Mouse (Mus musculus) intestine, postnatal 0 days (tissue): ENCODE measurements around the gene Ell. TPM values are rescaled to one million over a fixed set of nuclear protein-coding genes. Genes with fewer than 3 reads are reported as not detected.
A peak's percentile ranks its signal among the peaks of the same experiment; 100 is the strongest.

Source experiments
- ATAC-seq: fragments of 200-750 bp; cut with Nextera tagmentation; 2 replicates; pipeline ENCODE4 v1.8.0; 2017; ENCODE audit warnings: mild to moderate bottlenecking, moderate TSS enrichment, moderate library complexity
- H3K27ac ChIP-seq: fragments of 300-500 bp; sonication (generic); 2 replicates; pipeline ENCODE4 v1.5.1; 2014; ENCODE audit warnings: mild to moderate bottlenecking, low read depth, low read length, moderate library complexity
- H3K27me3 ChIP-seq: fragments of 300-500 bp; sonication (generic); replicated peaks from 2 replicates; pipeline ENCODE4 v1.6.1; 2014; ENCODE audit warnings: low read length, mixed read lengths; ENCODE audit not compliant: control insufficient read depth, insufficient read depth
- H3K36me3 ChIP-seq: fragments of 300-500 bp; sonication (generic); 2 replicates; pipeline ENCODE4 v1.6.1; 2014; ENCODE audit warnings: mild to moderate bottlenecking, moderate library complexity; ENCODE audit not compliant: control insufficient read depth, insufficient read depth
- H3K4me1 ChIP-seq: fragments of 300-500 bp; sonication (generic); replicated peaks from 2 replicates; pipeline ENCODE4 v1.6.1; 2014; ENCODE audit warnings: antibody characterized with exemption, low read length, mixed read lengths; ENCODE audit not compliant: control insufficient read depth, insufficient read depth
- H3K4me2 ChIP-seq: fragments of 300-500 bp; sonication (generic); replicated peaks from 2 replicates; pipeline ENCODE4 v1.6.1; 2014; ENCODE audit warnings: low read depth, mild to moderate bottlenecking, moderate library complexity
- H3K4me3 ChIP-seq: fragments of 300-500 bp; sonication (generic); 2 replicates; pipeline ENCODE4 v1.5.1; 2014; ENCODE audit warnings: low read depth, low read length
- H3K9ac ChIP-seq: fragments of 300-500 bp; sonication (generic); 2 replicates; pipeline ENCODE4 v1.6.1; 2014; ENCODE audit warnings: mild to moderate bottlenecking, low read depth, low read length
- H3K9me3 ChIP-seq: fragments of 300-500 bp; sonication (generic); 2 replicates; pipeline ENCODE4 v1.6.1; 2016; ENCODE audit warnings: mixed run types; ENCODE audit not compliant: control insufficient read depth
- CTCF ChIP-seq: sonication (generic); IDR thresholded peaks from 2 replicates; pipeline ENCODE4 v1.5.1; 2016; ENCODE audit warnings: low read depth, mild to moderate bottlenecking, control low read depth, antibody characterized with exemption, moderate library complexity
- WGBS: fragments of 180-500 bp; shearing (Covaris S2); extraction: QIAGEN DNeasy Blood & Tissue Kit; methylation state at CpG from one replicate; pipeline ENCODE4 v1.1.7; 2014; 5-methylcytosine and 5-hydroxymethylcytosine counted together
- polyA plus RNA-seq: library from polyadenylated mRNA; unstranded; fragments of >200 nt; fragmentation: Nextera tagmentation; extraction: Ambion mirVana; gene quantifications from 2 replicates; pipeline ENCODE4 v1.2.1, GENCODE M21; 2015

Gene Ell
- polyA plus RNA-seq, 1 experiment from 2014 or later = 13.0 TPM

DNA sequence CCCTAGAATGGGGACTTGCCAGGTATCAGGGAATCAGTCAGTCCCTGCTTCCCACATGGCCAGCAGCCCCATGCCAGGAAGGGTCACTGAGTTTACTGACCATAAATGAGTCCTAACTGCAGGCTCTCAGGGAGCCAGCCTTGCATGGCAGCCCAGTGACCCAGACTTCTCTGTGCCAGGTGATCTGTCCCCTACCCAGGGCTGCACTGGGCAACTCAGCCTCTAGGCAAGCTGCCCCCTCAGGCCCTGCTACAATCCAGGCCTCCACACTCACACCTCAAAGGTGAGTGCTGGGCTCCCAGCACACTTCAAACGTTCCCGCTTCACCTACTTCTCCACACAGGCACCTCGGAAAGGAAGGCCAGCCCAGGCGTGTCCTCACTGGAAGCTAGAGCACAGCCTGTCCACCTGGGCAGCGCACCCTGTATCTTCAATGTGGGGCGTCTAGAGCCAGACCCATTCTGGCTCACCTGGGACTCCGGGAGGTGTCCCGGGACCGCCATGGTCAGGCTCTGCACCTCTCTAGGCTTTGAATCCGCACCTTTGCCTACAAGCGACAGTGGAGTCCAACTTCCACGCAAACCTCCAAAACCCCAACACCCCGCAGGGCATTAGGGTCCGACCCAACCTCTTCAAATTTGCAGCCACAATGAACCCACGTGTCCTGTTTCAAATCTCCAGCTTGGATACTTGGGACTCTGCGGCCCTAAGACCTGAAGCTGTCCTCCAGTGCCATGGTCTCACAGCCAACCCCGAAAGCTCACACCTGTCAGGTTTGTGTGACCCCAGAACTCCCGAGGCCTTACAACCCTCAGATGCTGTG lies 67.7 kb downstream of the Ell start:
- H3K4me3 ChIP-seq = peak overlapping the region; percentile 56
- no peaks in the 10 kb centered on the region for H3K27me3 ChIP-seq
- H3K4me2 ChIP-seq = peak overlapping the region; percentile 96
- ATAC-seq = no peak
- H3K9me3 ChIP-seq = no peaks in the 10 kb centered on the region
- H3K9ac ChIP-seq = peak overlapping the region; percentile 68
- 64% methylated on average over 18 of the region's 18 CpGs for WGBS
- no peak overlapping the region for H3K27ac ChIP-seq
- no peaks in the 10 kb centered on the region for H3K36me3 ChIP-seq
- TF ChIP-seq CTCF = no peak
- 0 out of 2 replicates have a peak, but pooled peaks cover 9% of the 10 kb centered on the region for H3K4me1 ChIP-seq

DNA sequence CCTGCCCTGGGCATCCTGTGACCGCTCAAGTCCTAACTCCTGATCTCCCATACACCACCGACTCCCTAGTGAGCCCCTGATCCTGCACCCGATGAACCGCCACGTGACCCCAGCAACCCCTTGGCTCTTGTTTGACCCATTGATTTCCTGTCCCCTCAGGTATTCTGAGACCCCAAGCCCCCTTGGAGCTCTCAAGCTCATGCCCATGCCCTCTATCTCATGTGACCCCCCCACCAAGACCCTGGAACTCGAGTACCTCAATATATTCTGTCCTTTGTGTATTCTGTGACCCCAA lies 68.3 kb downstream of the Ell start:
- H3K27ac ChIP-seq = no peak overlapping the region
- peak overlapping the region; percentile 68 for H3K9ac ChIP-seq
- H3K4me1 ChIP-seq = 0 out of 2 replicates have a peak, but pooled peaks cover 9% of the 10 kb centered on the region
- no peaks in the 10 kb centered on the region for H3K36me3 ChIP-seq
- peak overlapping the region; percentile 56 for H3K4me3 ChIP-seq
- H3K9me3 ChIP-seq = no peaks in the 10 kb centered on the region
- peak overlapping the region; percentile 96 for H3K4me2 ChIP-seq
- ATAC-seq = no peak
- no peak for TF ChIP-seq CTCF
- no peaks in the 10 kb centered on the region for H3K27me3 ChIP-seq
- 25% methylated on average over 6 of the region's 6 CpGs for WGBS

DNA sequence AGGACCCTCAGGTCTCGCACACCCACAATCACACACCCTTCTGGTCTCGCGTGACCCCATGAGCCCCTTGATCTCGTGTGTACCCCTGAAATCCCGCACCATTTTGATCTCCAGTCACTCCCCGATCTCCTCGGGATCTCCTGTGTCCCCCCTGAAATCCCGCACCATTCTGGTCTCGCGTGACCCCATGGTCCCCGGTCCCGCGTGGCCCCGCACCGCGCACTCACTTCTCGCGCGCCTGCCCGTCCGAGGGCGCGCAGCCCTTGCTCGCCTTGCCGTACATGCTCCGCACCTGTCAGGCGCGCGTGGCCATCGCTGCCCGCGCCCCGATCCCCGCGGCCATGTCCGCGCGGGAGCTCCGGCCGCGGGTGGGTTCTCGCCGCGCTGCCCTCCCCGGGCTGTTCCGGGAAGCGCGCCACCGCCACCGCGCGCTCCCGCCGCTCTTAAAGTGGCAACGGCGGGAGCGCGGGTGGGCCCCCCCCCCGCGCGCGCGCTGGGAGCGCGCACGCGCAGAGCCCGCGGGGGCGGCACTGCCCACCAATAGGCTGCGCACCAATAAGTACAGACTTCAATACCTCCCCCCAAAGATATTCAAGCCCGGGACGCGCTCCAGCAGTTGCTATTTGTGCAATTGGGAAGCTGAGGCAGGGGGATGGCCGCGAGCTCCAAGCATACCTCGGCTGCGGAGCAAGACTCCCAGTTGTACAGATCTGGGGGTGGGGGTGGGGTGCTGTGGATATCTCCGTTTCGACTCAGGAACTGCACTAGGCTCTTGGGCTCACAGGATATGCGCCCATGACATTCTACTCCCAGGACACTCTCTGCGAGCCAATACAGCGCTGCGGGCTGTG lies 68.9 kb downstream of the Ell start:
- Histone ChIP-seq H3K9ac (peak overlapping the region; percentile 68), H3K27me3 (no peaks in the 10 kb centered on the region), H3K4me1 (0 out of 2 replicates have a peak, but pooled peaks cover 9% of the 10 kb centered on the region), H3K27ac (peak overlapping the region; percentile 60), H3K4me2 (peak overlapping the region; percentile 96), H3K36me3 (no peaks in the 10 kb centered on the region), H3K9me3 (no peaks in the 10 kb centered on the region), H3K4me3 (peak overlapping the region; percentile 56)
- ATAC-seq = no peak
- under 1% methylated on average over 83 of the region's 84 CpGs for WGBS
- no peak for TF ChIP-seq CTCF

DNA sequence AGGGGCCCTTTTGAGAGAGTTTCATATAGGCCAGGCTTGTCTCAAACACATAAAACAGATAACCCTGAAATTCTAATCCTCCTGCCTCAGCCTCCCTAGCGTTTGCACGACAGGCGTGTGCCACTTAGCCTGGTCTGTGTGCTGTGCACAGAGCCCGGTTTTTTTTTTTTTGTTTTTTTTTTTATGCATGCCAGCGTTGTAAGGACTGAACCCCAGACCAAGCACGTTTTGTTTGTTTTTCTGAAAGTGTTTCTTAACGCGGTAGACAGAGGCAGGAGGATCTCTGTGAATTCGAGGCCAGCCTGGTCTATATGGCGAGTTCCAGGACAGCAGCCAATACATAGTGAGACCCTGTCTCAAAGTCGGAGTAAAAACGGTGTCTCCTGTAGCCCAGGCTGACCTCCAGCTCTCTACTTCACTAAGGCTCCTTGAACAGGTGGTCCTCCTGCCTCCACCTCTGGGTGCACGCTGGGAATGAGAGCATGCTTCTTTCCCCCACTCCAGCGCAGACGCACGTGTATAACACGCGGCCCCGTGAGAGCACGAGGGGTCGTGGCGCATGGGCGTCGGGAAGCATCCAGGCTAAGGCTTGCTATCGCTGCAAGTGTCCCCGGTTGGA lies 69.6 kb downstream of the Ell start, which contains the start of gene Ssbp4:
Gene Ssbp4 (minus strand): TSS at position 124 of the 619 bp plus-strand sequence.
- H3K36me3 ChIP-seq = no peaks in the 10 kb centered on the region
- TF ChIP-seq CTCF = no peak
- H3K4me2 ChIP-seq = peak within 1 kb of the TSS; percentile 96
- WGBS = 4% methylated on average over 26 of the region's 26 CpGs
- ATAC-seq = no peak
- peak within 1 kb of the TSS; percentile 68 for H3K9ac ChIP-seq
- H3K4me3 ChIP-seq = peak within 1 kb of the TSS; percentile 56
- no peaks in the 10 kb centered on the region for H3K27me3 ChIP-seq
- H3K9me3 ChIP-seq = no peaks in the 10 kb centered on the region
- H3K4me1 ChIP-seq = 0 out of 2 replicates have a peak, but pooled peaks cover 9% of the 10 kb centered on the region
- H3K27ac ChIP-seq = peak within 1 kb of the TSS; percentile 92

DNA sequence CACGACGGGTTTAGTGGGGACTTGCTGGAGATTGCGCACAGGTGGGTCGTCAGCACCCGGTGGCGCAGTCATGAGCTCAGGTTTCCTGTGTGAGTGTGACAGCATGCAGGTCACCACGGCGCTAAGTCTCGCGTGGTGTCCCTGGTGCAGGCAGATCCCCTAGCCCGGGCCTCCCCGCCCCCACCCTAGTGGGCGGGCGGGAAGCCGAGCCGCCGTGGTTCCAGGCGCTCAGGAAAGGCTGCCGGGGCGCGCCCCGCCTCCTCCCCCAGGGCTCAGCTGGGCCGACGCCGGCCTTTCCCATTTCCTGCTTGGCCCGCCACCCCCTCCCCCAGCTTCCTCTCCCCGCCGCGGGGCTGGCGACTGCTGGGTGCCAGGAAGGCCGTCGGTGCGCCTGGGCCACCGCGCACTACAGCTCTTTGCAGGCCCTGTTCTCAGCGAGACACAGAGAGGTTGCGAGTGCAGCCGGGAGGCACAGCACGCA lies 70.2 kb downstream of the Ell start:
- peak; percentile 49 for ATAC-seq
- 0 out of 2 replicates have a peak, but pooled peaks cover 9% of the 10 kb centered on the region for H3K4me1 ChIP-seq
- no peaks in the 10 kb centered on the region for H3K27me3 ChIP-seq
- WGBS = 2% methylated on average over 39 of the region's 39 CpGs
- H3K36me3 ChIP-seq = no peaks in the 10 kb centered on the region
- no peaks in the 10 kb centered on the region for H3K9me3 ChIP-seq
- peak overlapping the region; percentile 55 for H3K9ac ChIP-seq
- H3K4me2 ChIP-seq = peak overlapping the region; percentile 96
- no peak for TF ChIP-seq CTCF
- peak overlapping the region; percentile 44 for H3K4me3 ChIP-seq
- H3K27ac ChIP-seq = peak overlapping the region; percentile 92
